Mouse (Mus musculus): Measurements from ENCODE around the gene Emp3.

- TF ChIP-seq MAX (IDR thresholded peaks at IDR 0.05; ENCODE audit: low read depth) (no peak), POLR2AphosphoS2 (IDR thresholded peaks at IDR 0.05; ENCODE audit: insufficient read length, low read depth) (no peak), MYOD1 (IDR thresholded peaks at IDR 0.05; ENCODE audit: control insufficient read depth in 1 of 3, insufficient read length in 2 of 3, low read depth in 2 of 3) (no peak), REST (IDR thresholded peaks at IDR 0.05; ENCODE audit: insufficient read depth, insufficient read length) (no peak), CEBPB (IDR thresholded peaks at IDR 0.05; ENCODE audit: insufficient read depth, poor library complexity, severe bottlenecking) (no peak)
Observed at GRCm38 (mm10) chr7:45923762-45924428, 2.7 kb upstream of the Emp3 start, which contains the start of gene Ccdc114.

All from myocyte (in vitro differentiated cells).